Mouse (Mus musculus) lung, postnatal 10 days (tissue): ENCODE measurements around the gene Gm10717.
A peak's percentile ranks its signal among the peaks of the same experiment; 100 is the strongest.
"Not testable (repeated sequence)": the region's sequence is repeated elsewhere in the genome, so short reads cannot be mapped to it uniquely, and the experiment has no call there.

ENCODE experiments used
- DNase-seq: peaks from one replicate; pipeline ENCODE4 v3.0.0; 2021

The Gm10717 gene

DNA sequence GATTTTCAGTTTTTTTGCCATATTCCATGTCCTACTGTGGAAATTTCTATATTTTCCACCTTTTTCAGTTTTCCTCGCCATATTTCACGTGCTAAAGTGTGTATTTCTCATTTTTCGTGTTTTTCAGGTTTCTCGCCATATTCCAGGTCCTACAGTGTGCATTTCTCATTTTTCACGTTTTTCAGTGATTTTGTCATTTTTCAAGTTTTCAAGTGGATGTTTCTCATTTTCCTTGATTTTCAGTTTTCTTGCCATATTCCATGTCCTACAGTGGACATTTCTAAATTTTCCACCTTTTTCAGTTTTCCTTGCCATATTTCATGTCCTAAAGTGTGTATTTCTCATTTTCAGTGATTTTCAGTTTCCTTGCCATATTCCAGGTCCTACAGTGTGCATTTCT lies 919 bp downstream of the Gm10717 start:
- not testable (repeated sequence) for DNase-seq

DNA sequence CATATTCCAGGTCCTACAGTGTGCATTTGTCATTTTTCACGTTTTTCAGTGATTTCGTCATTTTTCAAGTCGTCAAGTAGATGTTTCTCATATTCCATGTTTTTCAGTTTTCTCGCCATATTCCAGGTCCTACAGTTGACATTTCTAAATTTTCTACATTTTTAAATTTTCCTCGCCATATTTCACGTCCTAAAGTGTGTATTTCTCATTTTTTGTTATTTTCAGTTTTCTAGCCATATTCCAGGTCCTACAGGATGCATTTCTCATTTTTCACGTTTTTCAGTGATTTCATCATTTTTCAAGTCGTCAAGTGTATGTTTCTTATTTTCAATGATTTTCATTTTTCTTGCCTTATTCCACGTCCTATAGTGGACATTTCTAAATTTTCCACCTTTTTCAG lies 1.5 kb downstream of the Gm10717 start:
- not testable (repeated sequence) for DNase-seq

- DNase-seq: not testable (repeated sequence)
These were observed 2.0 kb downstream of the Gm10717 start for GRCm38 (mm10) chr9:3027200-3027599.

DNA sequence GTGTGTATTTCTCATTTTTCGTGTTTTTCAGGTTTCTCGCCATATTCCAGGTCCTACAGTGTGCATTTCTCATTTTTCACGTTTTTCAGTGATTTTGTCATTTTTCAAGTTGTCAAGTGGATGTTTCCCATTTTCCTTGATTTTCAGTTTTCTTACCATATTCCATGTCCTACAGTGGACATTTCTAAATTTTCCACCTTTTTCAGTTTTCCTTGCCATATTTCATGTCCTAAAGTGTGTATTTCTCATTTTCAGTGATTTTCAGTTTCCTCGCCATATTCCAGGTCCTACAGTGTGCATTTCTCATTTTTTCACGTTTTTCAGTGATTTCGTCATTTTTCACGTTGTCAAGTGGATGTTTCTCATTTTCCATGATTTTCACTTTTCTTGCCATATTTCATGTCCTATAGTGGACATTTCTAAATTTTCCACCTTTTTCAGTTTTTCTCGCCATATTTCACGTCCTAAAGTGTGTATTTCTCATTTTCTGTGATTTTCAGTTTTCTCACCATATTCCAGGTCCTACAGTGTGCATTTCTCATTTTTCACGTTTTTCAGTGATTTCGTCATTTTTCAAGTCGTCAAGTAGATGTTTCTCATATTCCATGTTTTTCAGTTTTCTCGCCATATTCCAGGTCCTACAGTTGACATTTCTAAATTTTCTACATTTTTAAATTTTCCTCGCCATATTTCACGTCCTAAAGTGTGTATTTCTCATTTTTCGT lies 4.2 kb downstream of the Gm10717 start:
- DNase-seq: peak; percentile 37

- DNase-seq: not testable (repeated sequence)
These were observed 5.6 kb downstream of the Gm10717 start for GRCm38 (mm10) chr9:3030677-3031318.

GRCm38 (mm10) chr9:3034299-3034698 lies 9.1 kb downstream of the Gm10717 start, which contains the start of gene Gm17535:
Gm17535 (plus strand) TSS chr9:3034599.
- not testable (repeated sequence) for DNase-seq

DNA sequence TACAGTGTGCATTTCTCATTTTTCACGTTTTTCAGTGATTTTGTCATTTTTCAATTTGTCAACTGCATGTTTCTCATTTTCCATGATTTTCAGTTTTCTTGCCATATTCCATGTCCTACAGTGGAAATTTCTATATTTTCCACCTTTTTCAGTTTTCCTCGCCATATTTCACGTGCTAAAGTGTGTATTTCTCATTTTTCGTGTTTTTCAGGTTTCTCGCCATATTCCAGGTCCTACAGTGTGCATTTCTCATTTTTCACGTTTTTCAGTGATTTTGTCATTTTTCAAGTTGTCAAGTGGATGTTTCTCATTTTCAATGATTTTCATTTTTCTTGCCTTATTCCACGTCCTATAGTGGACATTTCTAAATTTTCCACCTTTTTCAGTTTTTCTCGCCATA lies 11.4 kb downstream of the Gm10717 start, which contains the start of gene Gm10715:
Gene Gm10715 (plus strand): TSS at position 301 of the 400 bp plus-strand sequence.
- not testable (repeated sequence) for DNase-seq

GRCm38 (mm10) chr9:3038161-3038560 lies 12.9 kb downstream of the Gm10717 start:
- not testable (repeated sequence) for DNase-seq
